Mouse (Mus musculus): Measurements from ENCODE around the gene Snx9. TPM values are rescaled to one million over a fixed set of nuclear protein-coding genes. Genes with fewer than 3 reads are reported as not detected.

The Snx9 gene
- polyA plus RNA-seq, 1 experiment from 2014 or later, result 91.4 TPM

DNA sequence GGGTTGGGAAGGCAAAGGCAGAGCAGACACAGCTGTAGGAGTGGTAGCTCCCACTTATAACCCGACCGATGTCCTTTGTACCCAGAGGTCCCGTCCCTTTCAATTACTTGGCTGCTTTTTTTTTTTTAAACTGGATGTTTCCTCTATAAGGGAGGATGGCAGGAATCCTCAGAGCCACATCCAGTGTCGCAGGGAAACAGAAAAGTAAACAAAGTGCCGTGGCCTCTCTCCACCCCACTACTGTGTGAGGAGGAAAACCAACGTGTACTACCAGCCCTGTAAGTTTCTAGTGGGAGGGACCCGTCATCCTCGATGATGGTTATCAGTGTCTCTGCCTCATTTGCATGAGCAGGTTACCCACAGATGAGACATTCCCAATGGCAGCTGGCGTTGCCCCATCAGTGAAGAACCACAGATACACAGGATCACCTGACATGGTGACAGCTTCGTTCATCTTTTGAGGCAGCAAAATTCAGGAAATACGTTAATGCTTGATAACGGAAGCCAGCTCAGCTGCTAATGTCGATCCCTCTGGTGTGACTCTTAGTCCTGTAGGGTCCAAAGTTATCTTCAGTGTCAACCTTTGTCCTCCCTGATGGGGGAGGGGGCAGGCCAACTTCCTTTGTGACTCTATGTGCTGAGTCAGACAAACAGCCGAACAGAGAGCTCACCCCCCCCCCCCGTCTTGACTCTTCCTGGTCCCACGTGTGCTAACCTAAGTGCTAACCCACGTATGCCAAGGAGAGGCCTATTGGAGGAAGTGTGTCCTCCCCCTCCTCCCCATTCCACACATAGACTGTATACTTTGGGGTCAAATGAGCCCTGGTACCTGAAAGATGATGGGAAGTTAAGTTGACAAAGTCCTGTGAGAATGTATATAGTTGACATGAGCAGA lies 39.1 kb upstream of the Snx9 start:
- Histone ChIP-seq H3K9me3 (ENCODE audit: control insufficient read depth) (no peaks in the 10 kb centered on the region), H3K4me1 (replicated peaks; ENCODE audit: control insufficient read depth, insufficient read depth, low read length) (peaks cover 17% of the 10 kb centered on the region), H3K36me3 (ENCODE audit: control insufficient read depth, insufficient read depth) (no peaks in the 10 kb centered on the region), H3K27ac (ENCODE audit: low read depth, low read length) (peak overlapping the region; percentile 60), H3K9ac (ENCODE audit: low read depth, low read length) (no peak overlapping the region), H3K4me3 (ENCODE audit: low read depth, low read length) (no peak overlapping the region), H3K4me2 (replicated peaks; ENCODE audit: low read depth) (peak overlapping the region; percentile 39), H3K27me3 (replicated peaks; ENCODE audit: control insufficient read depth, insufficient read depth, low read length) (no peaks in the 10 kb centered on the region)
- peak; percentile 67 for ATAC-seq
- TF ChIP-seq CTCF (IDR thresholded peaks at IDR 0.05; ENCODE audit: low read depth), result no peak
- WGBS, result 23% methylated on average over 17 of the region's 17 CpGs

- Histone ChIP-seq H3K9me3 (ENCODE audit: control insufficient read depth) (no peaks in the 10 kb centered on the region), H3K27ac (ENCODE audit: low read depth, low read length) (0 out of 2 replicates have a peak overlapping the region, but pooled peaks have one; percentile 1), H3K4me1 (replicated peaks; ENCODE audit: control insufficient read depth, insufficient read depth, low read length) (peaks cover 17% of the 10 kb centered on the region), H3K4me3 (ENCODE audit: low read depth, low read length) (no peak overlapping the region), H3K9ac (ENCODE audit: low read depth, low read length) (no peak overlapping the region), H3K27me3 (replicated peaks; ENCODE audit: control insufficient read depth, insufficient read depth, low read length) (no peaks in the 10 kb centered on the region), H3K36me3 (ENCODE audit: control insufficient read depth, insufficient read depth) (no peaks in the 10 kb centered on the region), H3K4me2 (replicated peaks; ENCODE audit: low read depth) (no peak overlapping the region)
- no peak for ATAC-seq
- whole genome bisulfite sequencing, result 61% methylated on average over 5 of the region's 5 CpGs
- no peak for TF ChIP-seq CTCF (IDR thresholded peaks at IDR 0.05; ENCODE audit: low read depth)
Observed at GRCm38 (mm10) chr17:5802656-5802955, 38.5 kb upstream of the Snx9 start.

- no peak overlapping the region for H3K27ac ChIP-seq (ENCODE audit: low read depth, low read length)
- 88% methylated on average over 10 of the region's 10 CpGs for WGBS
- no peak overlapping the region for H3K4me2 ChIP-seq (replicated peaks; ENCODE audit: low read depth)
- H3K9me3 ChIP-seq (ENCODE audit: control insufficient read depth), result no peaks in the 10 kb centered on the region
- no peak for ATAC-seq
- no peaks in the 10 kb centered on the region for H3K36me3 ChIP-seq (ENCODE audit: control insufficient read depth, insufficient read depth)
- TF ChIP-seq CTCF (IDR thresholded peaks at IDR 0.05; ENCODE audit: low read depth), result no peak
- peaks cover 17% of the 10 kb centered on the region for H3K4me1 ChIP-seq (replicated peaks; ENCODE audit: control insufficient read depth, insufficient read depth, low read length)
- no peak overlapping the region for H3K4me3 ChIP-seq (ENCODE audit: low read depth, low read length)
- H3K27me3 ChIP-seq (replicated peaks; ENCODE audit: control insufficient read depth, insufficient read depth, low read length), result no peaks in the 10 kb centered on the region
- H3K9ac ChIP-seq (ENCODE audit: low read depth, low read length), result no peak overlapping the region
Observed at GRCm38 (mm10) chr17:5803229-5804012, 37.7 kb upstream of the Snx9 start.

DNA sequence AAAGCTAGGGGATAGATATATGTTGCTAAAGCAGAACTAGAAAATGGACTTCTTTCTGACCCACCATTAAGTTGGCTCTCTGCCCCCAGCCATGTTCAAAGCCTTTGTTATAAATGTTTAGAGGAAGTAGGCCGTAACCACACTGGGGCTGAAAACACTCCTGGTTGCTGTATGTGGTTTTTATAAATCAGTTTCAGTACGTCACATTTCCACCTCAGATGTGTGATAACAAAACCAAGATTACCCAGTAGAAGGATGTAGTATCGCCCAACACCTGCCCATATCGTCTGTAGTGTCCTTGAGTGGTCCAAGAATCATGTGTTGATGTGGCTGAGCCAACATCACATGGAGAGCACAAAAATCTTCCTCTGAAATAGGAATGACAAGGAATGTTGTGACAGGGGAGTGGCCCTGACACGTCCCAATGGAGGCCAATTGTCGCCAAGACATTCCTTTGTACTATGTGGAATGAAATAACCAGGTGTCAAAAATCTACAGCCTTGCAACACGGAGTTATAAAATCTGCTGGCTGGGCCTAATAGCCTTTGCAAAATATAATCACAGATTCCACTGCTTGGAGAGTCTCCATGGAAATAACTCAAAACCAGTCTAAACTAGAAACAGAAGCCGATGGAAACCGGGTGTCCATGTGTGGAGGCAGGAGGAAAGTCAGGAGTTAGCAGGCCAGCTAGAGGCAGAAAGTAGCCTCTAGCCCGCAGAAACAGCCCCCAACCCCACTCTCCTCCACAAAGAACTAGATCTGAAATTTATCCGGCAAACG lies 36.6 kb upstream of the Snx9 start:
- Histone ChIP-seq H3K27me3 (replicated peaks; ENCODE audit: control insufficient read depth, insufficient read depth, low read length) (no peaks in the 10 kb centered on the region), H3K4me2 (replicated peaks; ENCODE audit: low read depth) (no peak overlapping the region), H3K4me3 (ENCODE audit: low read depth, low read length) (no peak overlapping the region), H3K4me1 (replicated peaks; ENCODE audit: control insufficient read depth, insufficient read depth, low read length) (peaks cover 16% of the 10 kb centered on the region), H3K27ac (ENCODE audit: low read depth, low read length) (no peak overlapping the region), H3K36me3 (ENCODE audit: control insufficient read depth, insufficient read depth) (no peaks in the 10 kb centered on the region), H3K9me3 (ENCODE audit: control insufficient read depth) (no peaks in the 10 kb centered on the region), H3K9ac (ENCODE audit: low read depth, low read length) (no peak overlapping the region)
- no peak for ATAC-seq
- TF ChIP-seq CTCF (IDR thresholded peaks at IDR 0.05; ENCODE audit: low read depth), result no peak
- WGBS, result 52% methylated on average over 12 of the region's 12 CpGs

- Histone ChIP-seq H3K4me2 (replicated peaks; ENCODE audit: low read depth) (no peak overlapping the region), H3K9ac (ENCODE audit: low read depth, low read length) (no peak overlapping the region), H3K4me3 (ENCODE audit: low read depth, low read length) (no peak overlapping the region), H3K36me3 (ENCODE audit: control insufficient read depth, insufficient read depth) (no peaks in the 10 kb centered on the region), H3K4me1 (replicated peaks; ENCODE audit: control insufficient read depth, insufficient read depth, low read length) (peaks cover 14% of the 10 kb centered on the region), H3K27me3 (replicated peaks; ENCODE audit: control insufficient read depth, insufficient read depth, low read length) (no peaks in the 10 kb centered on the region), H3K27ac (ENCODE audit: low read depth, low read length) (peak overlapping the region; percentile 69), H3K9me3 (ENCODE audit: control insufficient read depth) (0 out of 2 replicates have a peak, but pooled peaks cover under 1% of the 10 kb centered on the region)
- 70% methylated on average over 7 of the region's 7 CpGs for WGBS
- no peak for ATAC-seq
- TF ChIP-seq CTCF (IDR thresholded peaks at IDR 0.05; ENCODE audit: low read depth), result no peak
Observed at GRCm38 (mm10) chr17:5805151-5805834, 35.8 kb upstream of the Snx9 start.

Measured in intestine, postnatal 0 days (tissue).